In genomic region chr15:85043761-85044160, GRCm38 (mm10) we compare ENCODE assay signal across 14 mouse cellular contexts. TPM values are rescaled to one million over a fixed set of nuclear protein-coding genes. Genes with fewer than 3 reads are reported as not detected.
DNase-seq lines count a peak whose midpoint lies in the region; ATAC-seq and TF ChIP-seq lines count a peak whose summit lies in the region.
"Had no signal": no experiment of that assay in that cellular context is flagged by ENCODE, and none has a peak within 500 bp of the region (broad histone marks: within the 10 kb centered on the region; RNA-seq: fewer than 3 reads in every experiment).

No protein-coding gene starts in this region.

- H3K4me2 ChIP-seq in heart, embryonic 15.5 days = no peak overlapping the region
- no peak overlapping the region for H3K4me2 ChIP-seq in embryonic facial prominence, embryonic 14.5 days (ENCODE audit: low read depth, low read length)
- peak overlapping the region; percentile 35 for H3K4me2 ChIP-seq in intestine, embryonic 15.5 days (replicated peaks)
- H3K4me2 ChIP-seq in midbrain, postnatal 0 days (ENCODE audit: low read depth, low read length, poor library complexity, severe bottlenecking) = no peak overlapping the region
- H3K4me2 ChIP-seq: embryonic facial prominence, embryonic 12.5 days had no signal

- WGBS in heart, embryonic 15.5 days = 66% methylated on average over 5 of the region's 5 CpGs
- 70% methylated on average over 5 of the region's 5 CpGs for WGBS in embryonic facial prominence, embryonic 14.5 days
- 67% methylated on average over 5 of the region's 5 CpGs for WGBS in intestine, embryonic 15.5 days
- WGBS in midbrain, postnatal 0 days = 78% methylated on average over 5 of the region's 5 CpGs

- no peak overlapping the region for H3K4me3 ChIP-seq in heart, embryonic 15.5 days
- H3K4me3 ChIP-seq in embryonic facial prominence, embryonic 14.5 days (ENCODE audit: low read depth, low read length) = no peak overlapping the region
- H3K4me3 ChIP-seq in intestine, embryonic 15.5 days (replicated peaks) = no peak overlapping the region
- H3K4me3 ChIP-seq in midbrain, postnatal 0 days (ENCODE audit: low read depth, low read length) = no peak overlapping the region
- H3K4me3 ChIP-seq: embryonic facial prominence, embryonic 12.5 days had no signal

- H3K27me3 ChIP-seq in heart, embryonic 15.5 days = no peaks in the 10 kb centered on the region
- H3K27me3 ChIP-seq in embryonic facial prominence, embryonic 14.5 days (replicated peaks; ENCODE audit: control insufficient read depth, insufficient read depth, low read length) = no peaks in the 10 kb centered on the region
- no peaks in the 10 kb centered on the region for H3K27me3 ChIP-seq in intestine, embryonic 15.5 days (replicated peaks)
- H3K27me3 ChIP-seq in midbrain, postnatal 0 days (ENCODE audit: insufficient read depth, low read length) = no peaks in the 10 kb centered on the region
- H3K27me3 ChIP-seq: embryonic facial prominence, embryonic 12.5 days had no signal

- H3K4me1 ChIP-seq in heart, embryonic 15.5 days (replicated peaks) = peaks cover 42% of the 10 kb centered on the region
- H3K4me1 ChIP-seq in embryonic facial prominence, embryonic 14.5 days (ENCODE audit: control insufficient read depth, insufficient read depth, low read length) = peaks cover 21% of the 10 kb centered on the region
- peaks cover 19% of the 10 kb centered on the region for H3K4me1 ChIP-seq in intestine, embryonic 15.5 days (replicated peaks)
- peaks cover 11% of the 10 kb centered on the region for H3K4me1 ChIP-seq in midbrain, postnatal 0 days (ENCODE audit: insufficient read depth, low read length)

- H3K27ac ChIP-seq in heart, embryonic 15.5 days = peak overlapping the region; percentile 81; the same call in 1 of the 2 replicates
- H3K27ac ChIP-seq in embryonic facial prominence, embryonic 14.5 days (replicated peaks; ENCODE audit: low read depth, low read length) = peak overlapping the region; percentile 88; the same call in 1 of the 2 replicates
- no peak overlapping the region for H3K27ac ChIP-seq in intestine, embryonic 15.5 days
- H3K27ac ChIP-seq in midbrain, postnatal 0 days (ENCODE audit: low read depth, low read length) = peak overlapping the region; percentile 72
- H3K27ac ChIP-seq: liver, embryonic 14.5 days had no signal

- ATAC-seq in heart, embryonic 15.5 days (replicated peaks; ENCODE audit: insufficient number of reproducible peaks, insufficient read depth, low FRiP score, low read depth) = no peak
- no peak for ATAC-seq in embryonic facial prominence, embryonic 14.5 days (ENCODE audit: low read depth)
- no peak for ATAC-seq in intestine, embryonic 15.5 days
- no peak for ATAC-seq in midbrain, postnatal 0 days (ENCODE audit: low FRiP score)
- ATAC-seq in granulocyte monocyte progenitor cell, adult 5-6 weeks (replicated peaks; ENCODE audit: poor library complexity, severe bottlenecking) = no peak
- ATAC-seq in CD4-positive, CD25-positive, alpha-beta regulatory T cell, adult 4 months = no peak

- peaks cover 17% of the 10 kb centered on the region for H3K36me3 ChIP-seq in heart, embryonic 15.5 days
- peaks cover 25% of the 10 kb centered on the region; the same call in 1 of the 2 replicates for H3K36me3 ChIP-seq in embryonic facial prominence, embryonic 14.5 days (ENCODE audit: control insufficient read depth, insufficient read depth, low read length)
- H3K36me3 ChIP-seq in intestine, embryonic 15.5 days = peaks cover 14% of the 10 kb centered on the region
- H3K36me3 ChIP-seq in midbrain, postnatal 0 days (ENCODE audit: insufficient read depth, low read length) = peaks cover 34% of the 10 kb centered on the region

- H3K9ac ChIP-seq in heart, embryonic 15.5 days = no peak overlapping the region
- H3K9ac ChIP-seq in embryonic facial prominence, embryonic 14.5 days (ENCODE audit: low read depth, low read length) = peak overlapping the region; percentile 50; the same call in 1 of the 2 replicates
- no peak overlapping the region for H3K9ac ChIP-seq in intestine, embryonic 15.5 days
- H3K9ac ChIP-seq in midbrain, postnatal 0 days (replicated peaks; ENCODE audit: low read length, poor library complexity, severe bottlenecking) = no peak overlapping the region
- H3K9ac ChIP-seq: embryonic facial prominence, embryonic 12.5 days; liver, embryonic 14.5 days had no signal

- TF ChIP-seq CTCF in midbrain, postnatal 0 days (IDR thresholded peaks at IDR 0.05) = no peak

- no peaks in the 10 kb centered on the region for H3K9me3 ChIP-seq in heart, embryonic 15.5 days (replicated peaks)
- H3K9me3 ChIP-seq in embryonic facial prominence, embryonic 14.5 days (ENCODE audit: control insufficient read depth, low read length) = no peaks in the 10 kb centered on the region
- no peaks in the 10 kb centered on the region for H3K9me3 ChIP-seq in intestine, embryonic 15.5 days
- H3K9me3 ChIP-seq in midbrain, postnatal 0 days (ENCODE audit: low read length) = no peaks in the 10 kb centered on the region
- H3K9me3 ChIP-seq: embryonic facial prominence, embryonic 12.5 days had no signal

- no peak for DNase-seq in heart, postnatal 4 days
- DNase-seq in embryonic facial prominence, embryonic 14.5 days (ENCODE audit: low spot score) = no peak
- no peak for DNase-seq in midbrain, postnatal 0 days (ENCODE audit: low spot score)
- DNase-seq in gastrocnemius, adult 18-20 months (ENCODE audit: low spot score) = no peak
- DNase-seq: cerebellum, adult 9-11 months; kidney, postnatal 36 days; right cerebral cortex, postnatal 4 days had no signal

RNA-seq across cellular contexts. Expression of gene Fam118a, which starts 15.0 kb away (rescaled TPM):
- polyA plus RNA-seq in heart, embryonic 15.5 days (2015; fragmentation: Nextera tagmentation; extraction: Ambion mirVana) = 15.3 and 19.7 TPM in 2 replicates
- total RNA-seq in heart, postnatal 4 days (2021) = 10 to 100 TPM; 14.6 to 14.9 TPM
- 21.9 and 23.1 TPM in 2 replicates for polyA plus RNA-seq in embryonic facial prominence, embryonic 14.5 days (2014; fragmentation: Nextera tagmentation; extraction: Ambion mirVana)
- 29.2 and 29.9 TPM in 2 replicates for polyA plus RNA-seq in intestine, embryonic 15.5 days (2015; fragmentation: Nextera tagmentation; extraction: Ambion mirVana)
- total RNA-seq in midbrain, postnatal 0 days (2014; rRNA removed) = 18.0 and 21.0 TPM in 2 replicates
- polyA plus RNA-seq in midbrain, postnatal 0 days (2015; fragmentation: Nextera tagmentation; extraction: Ambion mirVana) = 29.5 TPM in 2 replicates
- 1 to 10 TPM; 3.9 to 4.5 TPM for total RNA-seq in gastrocnemius, adult 18-20 months (2021)
- 4.6 and 8.7 TPM in 2 replicates for total RNA-seq in granulocyte monocyte progenitor cell, adult 5-6 weeks (2014; fragmentation: Nextera tagmentation)
- total RNA-seq in granulocyte monocyte progenitor cell, adult 5-6 weeks (2017) = 12.9 and 14.8 TPM in 2 replicates
- 10 to 100 TPM; 38.3 to 46.1 TPM for polyA plus RNA-seq in CD4-positive, CD25-positive, alpha-beta regulatory T cell, adult 4 months (2017; shearing (Covaris generic))

RNA-seq across cellular contexts. Expression of gene Upk3a, which starts 26.8 kb away (rescaled TPM):
- 0.23 and 2.4 TPM in 2 replicates for polyA plus RNA-seq in heart, embryonic 15.5 days (2015; fragmentation: Nextera tagmentation; extraction: Ambion mirVana)
- not detected for total RNA-seq in heart, postnatal 4 days (2021)
- polyA plus RNA-seq in embryonic facial prominence, embryonic 14.5 days (2014; fragmentation: Nextera tagmentation; extraction: Ambion mirVana) = 8.3 and 13.0 TPM in 2 replicates
- polyA plus RNA-seq in intestine, embryonic 15.5 days (2015; fragmentation: Nextera tagmentation; extraction: Ambion mirVana) = 1.5 and 2.1 TPM in 2 replicates
- total RNA-seq in midbrain, postnatal 0 days (2014; rRNA removed) = 0.28 and 0.66 TPM in 2 replicates
- polyA plus RNA-seq in midbrain, postnatal 0 days (2015; fragmentation: Nextera tagmentation; extraction: Ambion mirVana) = 3.0 and 3.6 TPM in 2 replicates
- total RNA-seq in gastrocnemius, adult 18-20 months (2021) = not detected
- total RNA-seq in granulocyte monocyte progenitor cell, adult 5-6 weeks (2014; fragmentation: Nextera tagmentation) = not detected in 2 replicates
- not detected in 2 replicates for total RNA-seq in granulocyte monocyte progenitor cell, adult 5-6 weeks (2017)
- not detected for polyA plus RNA-seq in CD4-positive, CD25-positive, alpha-beta regulatory T cell, adult 4 months (2017; shearing (Covaris generic))
- total RNA-seq: heart, postnatal 10 days had no signal
- polyA plus RNA-seq: liver, embryonic 14.5 days had no signal

RNA-seq across cellular contexts. Expression of gene 5031439G07Rik, which starts 55.4 kb away (rescaled TPM):
- polyA plus RNA-seq in heart, embryonic 15.5 days (2015; fragmentation: Nextera tagmentation; extraction: Ambion mirVana) = 5.0 and 14.4 TPM in 2 replicates
- total RNA-seq in heart, postnatal 4 days (2021) = 10 to 100 TPM; 22.2 to 23.8 TPM
- polyA plus RNA-seq in embryonic facial prominence, embryonic 14.5 days (2014; fragmentation: Nextera tagmentation; extraction: Ambion mirVana) = 9.2 and 11.1 TPM in 2 replicates
- polyA plus RNA-seq in intestine, embryonic 15.5 days (2015; fragmentation: Nextera tagmentation; extraction: Ambion mirVana) = 9.6 and 12.6 TPM in 2 replicates
- total RNA-seq in midbrain, postnatal 0 days (2014; rRNA removed) = 127 and 131 TPM in 2 replicates
- polyA plus RNA-seq in midbrain, postnatal 0 days (2015; fragmentation: Nextera tagmentation; extraction: Ambion mirVana) = 22.2 and 23.4 TPM in 2 replicates
- 10 to 100 TPM; 79.2 to 99.4 TPM for total RNA-seq in gastrocnemius, adult 18-20 months (2021)
- 14.1 and 20.8 TPM in 2 replicates for total RNA-seq in granulocyte monocyte progenitor cell, adult 5-6 weeks (2014; fragmentation: Nextera tagmentation)
- 12.2 and 14.2 TPM in 2 replicates for total RNA-seq in granulocyte monocyte progenitor cell, adult 5-6 weeks (2017)
- 1 to 10 TPM; 1.4 to 2.0 TPM for polyA plus RNA-seq in CD4-positive, CD25-positive, alpha-beta regulatory T cell, adult 4 months (2017; shearing (Covaris generic))
